Mouse (Mus musculus): ENCODE results near the gene 2700097O09Rik. TPM values are rescaled to one million over a fixed set of nuclear protein-coding genes. Genes with fewer than 3 reads are reported as not detected.

The 2700097O09Rik gene
- total RNA-seq, 2 experiments from 2014 or later: 7.8 to 10.4 TPM

Other genes starting within 250 kb of the 2700097O09Rik start
- 100 to 1,000 TPM; 393 to 400 TPM for gene Cfl2, start 217.2 kb downstream of the 2700097O09Rik start, total RNA-seq (2021)
- gene Gm20403, start 93.6 kb downstream of the 2700097O09Rik start, total RNA-seq (2021): not detected
- 10 to 100 TPM in 1 of 2 experiments, 1 to 10 TPM in 1; 5.8 to 10.2 TPM for gene Baz1a, start 65.8 kb downstream of the 2700097O09Rik start, total RNA-seq (2021)
- 100 to 1,000 TPM in 1 of 2 experiments, 10 to 100 TPM in 1; 90.2 to 109 TPM for gene Srp54a, start 152 bp upstream of the 2700097O09Rik start, total RNA-seq (2021)
- 10 to 100 TPM; 11.9 to 13.4 TPM for gene Fam177a, start 44.4 kb upstream of the 2700097O09Rik start, total RNA-seq (2021)
- gene Srp54b, start 75.0 kb upstream of the 2700097O09Rik start, total RNA-seq (2021): 10 to 100 TPM; 37.7 to 43.7 TPM
- gene 1700047I17Rik2, start 119.5 kb upstream of the 2700097O09Rik start, total RNA-seq (2021): under 1 TPM in 1 of 2 experiments, not detected in 1; 0.80 TPM
- 10 to 100 TPM; 27.7 to 29.8 TPM for gene Srp54c, start 150.1 kb upstream of the 2700097O09Rik start, total RNA-seq (2021)
- 10 to 100 TPM in 1 of 2 experiments, 1 to 10 TPM in 1; 9.6 to 10.7 TPM for gene 1110008L16Rik, start 219.5 kb upstream of the 2700097O09Rik start, total RNA-seq (2021)
- gene Ppp2r3c, start 222.9 kb upstream of the 2700097O09Rik start, total RNA-seq (2021): 10 to 100 TPM in 1 of 2 experiments, 1 to 10 TPM in 1; 8.4 to 10.3 TPM